ENCODE assay signal across 18 mouse cellular contexts in genomic region chr12:81110006-81110405, GRCm38 (mm10).
DNase-seq lines count a peak whose midpoint lies in the region; ATAC-seq and TF ChIP-seq lines count a peak whose summit lies in the region.
"Had no signal": no experiment of that assay in that cellular context is flagged by ENCODE, and none has a peak within 500 bp of the region (broad histone marks: within the 10 kb centered on the region; RNA-seq: fewer than 3 reads in every experiment).

No protein-coding gene starts in this region.

- H3K4me3 ChIP-seq in hindbrain, postnatal 0 days (ENCODE audit: low read length), result no peak overlapping the region
- H3K4me3 ChIP-seq in hindbrain, embryonic 16.5 days (ENCODE audit: low read length), result no peak overlapping the region
- H3K4me3 ChIP-seq: embryonic facial prominence, embryonic 13.5 days; forebrain, embryonic 12.5 days; heart, embryonic 12.5 days; hindbrain, embryonic 12.5 days had no signal

- no peak for TF ChIP-seq CTCF in hindbrain, postnatal 0 days (IDR thresholded peaks at IDR 0.05; ENCODE audit: low read depth)

- 50% methylated on average over 3 of the region's 3 CpGs for whole genome bisulfite sequencing in hindbrain, postnatal 0 days
- 78% methylated on average over 3 of the region's 3 CpGs for WGBS in hindbrain, embryonic 16.5 days

- no peak overlapping the region for H3K27ac ChIP-seq in hindbrain, postnatal 0 days
- no peak overlapping the region for H3K27ac ChIP-seq in hindbrain, embryonic 16.5 days (ENCODE audit: low read depth, low read length)
- H3K27ac ChIP-seq: embryonic facial prominence, embryonic 13.5 days; forebrain, embryonic 12.5 days; hindbrain, embryonic 12.5 days had no signal

- peak; percentile 36 to 44 for DNase-seq in adrenal gland, postnatal 36 days
- no peak for DNase-seq in adrenal gland, adult 8-10 months
- peak; percentile 46 for DNase-seq in hindbrain, postnatal 0 days (ENCODE audit: low spot score)
- DNase-seq in NIH3T3 (ENCODE audit: low read depth) (peak; percentile 52), adipocyte (ENCODE audit: low spot score) (peak; percentile 50)
- DNase-seq: cerebellum, adult 11 months; cerebellum, adult 8-10 months; cerebellum, postnatal 36 days; forebrain, postnatal 0 days; gastrocnemius, postnatal 14 days; heart, postnatal 36 days; kidney, adult 2 months had no signal

- no peak for ATAC-seq in hindbrain, postnatal 0 days
- no peak for ATAC-seq in hindbrain, embryonic 16.5 days
- ATAC-seq: forebrain, postnatal 0 days; intestine, embryonic 16.5 days had no signal

- peaks cover 16% of the 10 kb centered on the region; the same call in 1 of the 2 replicates for H3K4me1 ChIP-seq in hindbrain, postnatal 0 days (ENCODE audit: insufficient read depth, low read length)
- peaks cover 16% of the 10 kb centered on the region for H3K4me1 ChIP-seq in hindbrain, embryonic 16.5 days (ENCODE audit: control insufficient read depth, insufficient read depth, low read depth, low read length)

- no peaks in the 10 kb centered on the region for H3K9me3 ChIP-seq in hindbrain, postnatal 0 days (ENCODE audit: low read length)
- no peaks in the 10 kb centered on the region for H3K9me3 ChIP-seq in hindbrain, embryonic 16.5 days (ENCODE audit: control insufficient read depth, low read length)
- H3K9me3 ChIP-seq: embryonic facial prominence, embryonic 13.5 days; forebrain, embryonic 12.5 days; heart, embryonic 12.5 days; hindbrain, embryonic 12.5 days had no signal

- H3K9ac ChIP-seq in hindbrain, postnatal 0 days (replicated peaks; ENCODE audit: low read length), result no peak overlapping the region
- H3K9ac ChIP-seq in hindbrain, embryonic 16.5 days (ENCODE audit: low read depth, low read length), result no peak overlapping the region
- H3K9ac ChIP-seq: embryonic facial prominence, embryonic 13.5 days; forebrain, embryonic 12.5 days; forebrain, postnatal 0 days; heart, embryonic 12.5 days; hindbrain, embryonic 12.5 days had no signal

- H3K36me3 ChIP-seq in hindbrain, postnatal 0 days (ENCODE audit: insufficient read depth, low read length), result no peaks in the 10 kb centered on the region
- no peaks in the 10 kb centered on the region for H3K36me3 ChIP-seq in hindbrain, embryonic 16.5 days (ENCODE audit: control insufficient read depth, insufficient read depth, low read length)
- H3K36me3 ChIP-seq: embryonic facial prominence, embryonic 13.5 days; forebrain, embryonic 12.5 days; heart, embryonic 12.5 days; hindbrain, embryonic 12.5 days had no signal

- no peaks in the 10 kb centered on the region for H3K27me3 ChIP-seq in hindbrain, postnatal 0 days (ENCODE audit: insufficient read depth, low read length)
- no peaks in the 10 kb centered on the region for H3K27me3 ChIP-seq in hindbrain, embryonic 16.5 days (replicated peaks; ENCODE audit: control insufficient read depth, insufficient read depth, low read length)
- H3K27me3 ChIP-seq: embryonic facial prominence, embryonic 13.5 days; forebrain, embryonic 12.5 days; heart, embryonic 12.5 days; hindbrain, embryonic 12.5 days had no signal

- no peak overlapping the region for H3K4me2 ChIP-seq in hindbrain, postnatal 0 days (ENCODE audit: low read depth, low read length)
- no peak overlapping the region for H3K4me2 ChIP-seq in hindbrain, embryonic 16.5 days (ENCODE audit: low read length)
- H3K4me2 ChIP-seq: embryonic facial prominence, embryonic 13.5 days; forebrain, embryonic 12.5 days; heart, embryonic 12.5 days; hindbrain, embryonic 12.5 days had no signal
